Mouse (Mus musculus) right cerebral cortex, postnatal 25 days (tissue): ENCODE measurements around the gene Tmem59l.

Source experiments
- DNase-seq: peaks from one replicate; pipeline ENCODE4 v3.0.0; 2022

The Tmem59l gene

GRCm38 (mm10) chr8:70506328-70507026, 19.3 kb upstream of the Tmem59l start, which contains the start of gene Rex1bd:
Rex1bd (minus strand) TSS chr8:70506752.
- DNase-seq = peak; percentile 94

- no peak for DNase-seq
Measured at GRCm38 (mm10) chr8:70505698-70506327, 18.7 kb upstream of the Tmem59l start.

GRCm38 (mm10) chr8:70504851-70505250, 17.7 kb upstream of the Tmem59l start:
- DNase-seq = peak; percentile 76

GRCm38 (mm10) chr8:70504291-70504716, 17.1 kb upstream of the Tmem59l start:
- peak; percentile 46 for DNase-seq

GRCm38 (mm10) chr8:70503062-70503750, 16.0 kb upstream of the Tmem59l start:
- DNase-seq = peak; percentile 54

- no peak for DNase-seq
Measured at GRCm38 (mm10) chr8:70502540-70502939, 15.4 kb upstream of the Tmem59l start.

GRCm38 (mm10) chr8:70501820-70502529, 14.8 kb upstream of the Tmem59l start:
- DNase-seq = no peak

GRCm38 (mm10) chr8:70500386-70501301, 13.5 kb upstream of the Tmem59l start:
- no peak for DNase-seq

- no peak for DNase-seq
Measured at GRCm38 (mm10) chr8:70495771-70496062, 8.6 kb upstream of the Tmem59l start.

GRCm38 (mm10) chr8:70495001-70495770, 8.0 kb upstream of the Tmem59l start:
- DNase-seq = no peak

- DNase-seq = no peak
Measured at GRCm38 (mm10) chr8:70494416-70494945, 7.3 kb upstream of the Tmem59l start.

- no peak for DNase-seq
Measured at GRCm38 (mm10) chr8:70493692-70494415, 6.7 kb upstream of the Tmem59l start.

- no peak for DNase-seq
Measured at GRCm38 (mm10) chr8:70492664-70493640, 5.8 kb upstream of the Tmem59l start, which contains the start of gene Crlf1. Crlf1 (plus strand) TSS chr8:70493158.

- no peak for DNase-seq
Measured at GRCm38 (mm10) chr8:70490880-70491495, 3.8 kb upstream of the Tmem59l start.

- no peak for DNase-seq
Measured at GRCm38 (mm10) chr8:70490061-70490879, 3.1 kb upstream of the Tmem59l start.

- DNase-seq = no peak
Measured at GRCm38 (mm10) chr8:70489576-70489975, 2.4 kb upstream of the Tmem59l start.

GRCm38 (mm10) chr8:70488931-70489470, 1.8 kb upstream of the Tmem59l start:
- DNase-seq = no peak
